8 mouse cellular contexts compared by ENCODE assay signal in the genomic region with DNA sequence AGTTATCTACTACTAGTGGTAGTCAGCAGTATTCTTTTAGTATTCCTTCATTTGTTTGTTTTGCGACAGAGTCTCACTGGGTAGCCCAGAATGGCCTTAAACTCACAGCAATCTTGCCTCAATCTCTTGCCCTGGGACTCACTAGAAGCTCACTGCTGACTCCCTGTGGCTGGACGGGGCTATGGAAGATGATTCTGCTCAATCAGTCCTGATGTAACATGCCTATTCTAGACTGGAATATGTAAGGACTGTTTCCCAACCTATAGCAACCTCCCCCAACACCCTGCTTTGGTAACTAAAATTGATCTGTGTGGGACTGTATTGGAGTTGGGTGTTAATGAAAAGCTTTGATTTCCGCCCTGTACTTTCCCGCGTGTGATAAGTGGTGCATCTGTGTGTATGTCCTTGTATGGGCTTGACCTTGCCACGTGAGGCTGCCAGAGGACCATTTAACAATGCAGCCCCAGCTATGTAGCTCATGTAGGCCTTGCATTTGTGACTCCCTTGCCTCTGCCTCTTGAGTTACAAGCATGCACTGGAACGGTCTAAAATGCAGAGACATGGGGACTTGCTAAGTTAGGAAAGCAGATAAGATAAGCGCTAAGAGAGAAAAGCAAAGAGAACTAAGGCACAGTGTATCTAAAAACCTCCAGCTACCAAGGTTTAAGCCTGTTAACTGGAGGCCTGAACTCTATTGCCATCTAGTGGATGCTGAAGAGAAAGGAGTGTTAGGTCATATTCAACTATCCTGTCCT. TPM values are rescaled to one million over a fixed set of nuclear protein-coding genes. Genes with fewer than 3 reads are reported as not detected.
DNase-seq lines count a peak whose midpoint lies in the region; ATAC-seq and TF ChIP-seq lines count a peak whose summit lies in the region.
"Had no signal": no experiment of that assay in that cellular context is flagged by ENCODE, and none has a peak within 500 bp of the region (broad histone marks: within the 10 kb centered on the region; RNA-seq: fewer than 3 reads in every experiment).

No protein-coding gene starts in this region.

- peak overlapping the region; percentile 72 for H3K27ac ChIP-seq in heart, embryonic 10.5 days
- no peak overlapping the region for H3K27ac ChIP-seq in kidney, embryonic 16.5 days (ENCODE audit: low read length)
- no peak overlapping the region for H3K27ac ChIP-seq in neural tube, embryonic 15.5 days (replicated peaks)
- H3K27ac ChIP-seq: limb, embryonic 15.5 days had no signal

- peaks cover 28% of the 10 kb centered on the region for H3K4me1 ChIP-seq in E14TG2a.4 (replicated peaks; ENCODE audit: low read depth, low read length)
- peaks cover 14% of the 10 kb centered on the region for H3K4me1 ChIP-seq in heart, embryonic 10.5 days
- H3K4me1 ChIP-seq in kidney, embryonic 16.5 days (ENCODE audit: insufficient read depth, low read length): no peaks in the 10 kb centered on the region
- peaks cover 5% of the 10 kb centered on the region for H3K4me1 ChIP-seq in neural tube, embryonic 15.5 days

- no peaks in the 10 kb centered on the region for H3K9me3 ChIP-seq in E14TG2a.4 (ENCODE audit: low read length)
- no peaks in the 10 kb centered on the region for H3K9me3 ChIP-seq in heart, embryonic 10.5 days
- no peaks in the 10 kb centered on the region for H3K9me3 ChIP-seq in kidney, embryonic 16.5 days (ENCODE audit: low read length)
- no peaks in the 10 kb centered on the region for H3K9me3 ChIP-seq in neural tube, embryonic 15.5 days (replicated peaks)
- H3K9me3 ChIP-seq: limb, embryonic 15.5 days had no signal

- H3K36me3 ChIP-seq in E14TG2a.4 (ENCODE audit: insufficient read depth, low read length): peaks cover 26% of the 10 kb centered on the region
- H3K36me3 ChIP-seq in heart, embryonic 10.5 days: peaks cover 17% of the 10 kb centered on the region
- peaks cover 7% of the 10 kb centered on the region for H3K36me3 ChIP-seq in kidney, embryonic 16.5 days (ENCODE audit: insufficient read depth, low read length)
- peaks cover 5% of the 10 kb centered on the region; the same call in 1 of the 2 replicates for H3K36me3 ChIP-seq in neural tube, embryonic 15.5 days

- no peaks in the 10 kb centered on the region for H3K27me3 ChIP-seq in E14TG2a.4 (ENCODE audit: insufficient read depth, low read length)
- H3K27me3 ChIP-seq in heart, embryonic 10.5 days (ENCODE audit: insufficient read depth, poor library complexity, severe bottlenecking): no peaks in the 10 kb centered on the region
- no peaks in the 10 kb centered on the region for H3K27me3 ChIP-seq in kidney, embryonic 16.5 days (ENCODE audit: insufficient read depth, low read length)
- H3K27me3 ChIP-seq in neural tube, embryonic 15.5 days (replicated peaks): no peaks in the 10 kb centered on the region
- H3K27me3 ChIP-seq: limb, embryonic 15.5 days had no signal

- H3K4me2 ChIP-seq in kidney, embryonic 16.5 days (replicated peaks; ENCODE audit: low read depth, low read length): no peak overlapping the region
- no peak overlapping the region for H3K4me2 ChIP-seq in neural tube, embryonic 15.5 days
- H3K4me2 ChIP-seq: limb, embryonic 15.5 days had no signal

- ATAC-seq in kidney, embryonic 16.5 days (ENCODE audit: low FRiP score, low TSS enrichment): peak; percentile 63; the same call in 1 of the 2 replicates
- ATAC-seq in neural tube, embryonic 15.5 days (ENCODE audit: low FRiP score): peak; percentile 68; the same call in 1 of the 2 replicates

- no peak overlapping the region for H3K9ac ChIP-seq in kidney, embryonic 16.5 days (replicated peaks; ENCODE audit: low read length)
- H3K9ac ChIP-seq in neural tube, embryonic 15.5 days (replicated peaks): no peak overlapping the region
- H3K9ac ChIP-seq: limb, embryonic 15.5 days had no signal

- TF ChIP-seq CTCF in E14TG2a.4 (conservative IDR thresholded peaks at IDR 0.05; ENCODE audit: low read length): peak; percentile 53

- WGBS in heart, embryonic 10.5 days: 10% methylated on average over 8 of the region's 8 CpGs
- WGBS in kidney, embryonic 16.5 days: 30% methylated on average over 8 of the region's 8 CpGs
- WGBS in neural tube, embryonic 15.5 days: 30% methylated on average over 8 of the region's 8 CpGs

- no peak overlapping the region for H3K4me3 ChIP-seq in E14TG2a.4 (replicated peaks; ENCODE audit: low read length)
- peak overlapping the region; percentile 15; the same call in 1 of the 2 replicates for H3K4me3 ChIP-seq in heart, embryonic 10.5 days
- no peak overlapping the region for H3K4me3 ChIP-seq in kidney, embryonic 16.5 days (ENCODE audit: low read length)
- no peak overlapping the region for H3K4me3 ChIP-seq in neural tube, embryonic 15.5 days (replicated peaks)
- H3K4me3 ChIP-seq: limb, embryonic 15.5 days had no signal

- DNase-seq in B cell, adult 2 months: peak; percentile 36 to 43
- DNase-seq in cerebellum, adult 8-10 months: peak; percentile 43
- DNase-seq in heart, embryonic 10.5 days (ENCODE audit: low spot score): peak; percentile 91
- peak; percentile 48 to 49 for DNase-seq in lung, adult 18-20 months

RNA-seq across cellular contexts. Expression of gene Fam71f2, which starts 0.7 kb away (rescaled TPM):
- 0.22 and 0.36 TPM in 2 replicates for polyA plus RNA-seq in heart, embryonic 10.5 days (2016; fragmentation: Nextera tagmentation; extraction: Ambion mirVana)
- 0.26 and 0.39 TPM in 2 replicates for polyA plus RNA-seq in kidney, embryonic 16.5 days (2015; fragmentation: Nextera tagmentation; extraction: Ambion mirVana)
- 0.26 and 0.46 TPM in 2 replicates for polyA plus RNA-seq in neural tube, embryonic 15.5 days (2015; fragmentation: Nextera tagmentation; extraction: Ambion mirVana)

RNA-seq across cellular contexts. Expression of gene Hilpda, which starts 6.4 kb away (rescaled TPM):
- 28.1 and 34.2 TPM in 2 replicates for polyA plus RNA-seq in heart, embryonic 10.5 days (2016; fragmentation: Nextera tagmentation; extraction: Ambion mirVana)
- 34.9 TPM in 2 replicates for polyA plus RNA-seq in kidney, embryonic 16.5 days (2015; fragmentation: Nextera tagmentation; extraction: Ambion mirVana)
- 28.4 and 29.0 TPM in 2 replicates for polyA plus RNA-seq in neural tube, embryonic 15.5 days (2015; fragmentation: Nextera tagmentation; extraction: Ambion mirVana)

RNA-seq across cellular contexts. Expression of gene Fam71f1, which starts 40.2 kb away (rescaled TPM):
- 0.14 TPM in 1 of 2 replicates, not detected in the other for polyA plus RNA-seq in heart, embryonic 10.5 days (2016; fragmentation: Nextera tagmentation; extraction: Ambion mirVana)
- polyA plus RNA-seq in kidney, embryonic 16.5 days (2015; fragmentation: Nextera tagmentation; extraction: Ambion mirVana): 0.12 and 0.26 TPM in 2 replicates
- 0.20 TPM in 1 of 2 replicates, not detected in the other for polyA plus RNA-seq in neural tube, embryonic 15.5 days (2015; fragmentation: Nextera tagmentation; extraction: Ambion mirVana)
- polyA plus RNA-seq: limb, embryonic 15.5 days had no signal

Comparison
In these comparisons a context has a peak if more than half of its experiments do, and no peak if none do; other contexts are left out.
1. DNase-seq: peak in every context shown above with its lines; median percentile 91 in heart, embryonic 10.5 days; 48 in lung, adult 18-20 months; 43 in cerebellum, adult 8-10 months; 40 in B cell, adult 2 months.